Mouse (Mus musculus): ENCODE results near the gene Fgd5. TPM values are rescaled to one million over a fixed set of nuclear protein-coding genes. Genes with fewer than 3 reads are reported as not detected.
"Not testable (repeated sequence)": the region's sequence is repeated elsewhere in the genome, so short reads cannot be mapped to it uniquely, and the experiment has no call there.

Gene Fgd5
- 1 to 10 TPM; 6.4 to 8.4 (median 7.4) TPM for total RNA-seq (2022)

DNA sequence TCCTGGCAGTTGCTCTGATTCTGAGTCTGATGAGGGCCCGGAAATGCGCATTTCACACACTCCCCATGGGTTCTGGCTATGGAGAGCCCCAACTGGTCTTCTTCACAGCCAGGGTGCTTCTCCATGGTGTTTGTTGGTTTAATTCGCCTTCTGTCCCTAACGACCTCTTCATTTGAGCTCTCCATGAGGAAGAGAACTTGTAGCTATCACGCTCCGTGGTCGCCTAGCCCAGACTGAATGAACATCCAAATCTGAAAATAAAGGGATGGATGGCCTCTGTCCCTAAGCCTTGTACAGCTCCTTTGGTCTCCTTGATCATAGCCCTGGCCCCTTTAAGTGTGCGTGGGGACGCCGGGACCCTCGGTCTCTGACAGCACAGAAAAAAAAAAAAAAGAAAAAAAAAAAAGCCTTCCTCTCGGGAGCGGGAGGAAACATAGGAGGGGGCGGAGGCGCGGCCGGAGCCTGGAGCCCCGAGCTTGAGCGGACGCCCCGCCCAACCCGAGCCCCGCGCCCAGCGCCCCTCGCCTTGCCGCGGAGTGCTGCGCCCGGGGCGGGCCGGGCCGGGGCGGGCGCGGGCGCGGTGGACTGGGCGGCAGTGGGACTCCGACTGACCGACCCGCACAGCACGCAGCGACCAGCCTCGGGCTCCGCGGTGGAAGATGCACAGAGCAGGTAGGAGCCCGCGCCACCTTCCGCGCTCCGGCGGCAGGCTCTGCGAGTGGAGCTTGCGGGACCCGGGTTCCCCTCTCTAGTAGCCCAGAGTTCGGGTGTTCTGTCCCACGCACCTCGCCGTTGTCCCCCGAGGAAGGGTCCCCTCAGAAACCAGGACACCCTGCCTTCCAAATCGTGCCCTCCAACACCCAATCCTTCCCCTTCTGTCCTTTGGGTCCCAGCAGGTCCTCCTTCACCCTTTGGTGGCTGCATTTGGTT, at the start of gene Fgd5:
Fgd5 (plus strand) TSS at position 508 of the 930 bp plus-strand sequence.
- DNase-seq (ENCODE audit: low spot score in 2 of 2), result no peak

DNA sequence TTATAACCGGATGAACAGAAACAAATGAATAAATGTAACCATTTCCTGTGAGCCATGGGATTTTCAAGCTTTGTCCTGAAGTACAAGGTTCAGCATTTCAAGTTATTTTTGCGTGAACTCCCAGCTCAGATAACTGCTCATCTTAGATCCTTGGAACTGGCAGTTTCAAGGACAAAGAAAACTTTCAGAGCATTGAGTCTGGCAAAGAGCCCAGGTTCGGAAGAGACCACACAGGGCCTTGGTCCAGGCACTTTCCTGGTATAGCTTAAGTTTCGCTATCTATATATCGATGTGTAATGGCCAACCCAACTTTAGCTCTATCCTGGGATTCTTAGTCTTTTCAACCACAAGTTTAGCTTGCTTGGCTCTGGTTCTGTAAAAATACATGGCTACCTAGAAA, 47.4 kb upstream of the Fgd5 start:
- DNase-seq (ENCODE audit: low spot score in 2 of 2), result no peak

DNA sequence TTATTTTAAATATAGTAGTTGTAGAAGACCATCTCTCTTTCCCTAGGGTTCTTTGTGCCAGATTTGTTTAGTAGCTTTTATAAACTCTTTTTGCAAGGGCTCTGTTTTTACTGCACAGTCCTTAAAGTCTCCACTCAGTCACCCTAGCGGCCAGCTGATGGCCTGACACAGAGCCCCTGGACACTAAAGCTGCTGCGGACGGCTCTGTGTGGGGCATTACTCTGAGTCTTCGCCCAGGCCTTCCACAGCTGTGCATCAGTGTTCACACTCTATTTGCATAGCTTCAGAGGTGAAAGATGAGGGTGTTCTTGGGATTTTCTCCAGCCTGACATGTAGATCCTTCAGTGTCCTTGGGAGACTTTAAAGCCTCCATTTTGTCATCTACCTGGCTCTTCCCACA, 40.2 kb upstream of the Fgd5 start:
- no peak for DNase-seq (ENCODE audit: low spot score in 2 of 2)

DNA sequence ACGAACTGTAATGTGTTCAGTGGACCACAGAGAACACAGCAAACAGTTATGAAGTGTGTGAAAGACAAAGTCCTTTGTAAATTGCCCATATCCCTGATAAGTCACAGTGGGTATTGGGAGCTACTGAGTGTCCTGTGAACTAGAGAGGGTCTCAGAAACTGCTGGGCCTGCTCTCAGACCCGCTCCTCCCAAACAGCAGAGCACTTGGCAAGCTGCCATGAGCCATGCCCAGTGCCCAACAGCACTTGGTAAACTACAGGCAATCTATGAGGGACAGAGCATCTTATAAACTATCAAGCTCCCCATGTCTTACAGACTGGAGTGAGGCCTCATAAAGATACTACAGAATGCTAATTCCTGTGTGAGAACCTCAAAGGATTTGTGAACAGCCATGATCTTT, 30.3 kb upstream of the Fgd5 start:
- no peak for DNase-seq (ENCODE audit: low spot score in 2 of 2)

DNA sequence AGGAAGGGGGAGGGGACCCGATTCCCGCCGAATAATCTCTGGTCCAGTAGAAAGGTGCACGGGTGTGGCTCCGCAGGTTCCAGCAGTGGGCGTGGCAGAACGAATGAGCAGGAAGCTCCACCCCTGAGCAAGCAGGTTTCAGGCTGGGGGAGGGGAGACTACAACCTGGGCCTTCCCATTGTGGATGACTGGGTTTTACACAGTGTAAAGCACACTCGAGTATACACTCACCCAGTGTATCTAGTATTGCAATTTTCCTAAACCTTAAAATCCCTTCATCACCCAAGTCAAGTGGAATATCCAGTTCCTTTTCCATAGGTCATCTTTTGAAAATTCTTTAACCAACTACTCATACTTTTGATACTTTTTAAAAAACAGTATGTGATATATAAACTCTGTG, 20.7 kb upstream of the Fgd5 start:
- not testable (repeated sequence) for DNase-seq (ENCODE audit: low spot score in 2 of 2)

DNA sequence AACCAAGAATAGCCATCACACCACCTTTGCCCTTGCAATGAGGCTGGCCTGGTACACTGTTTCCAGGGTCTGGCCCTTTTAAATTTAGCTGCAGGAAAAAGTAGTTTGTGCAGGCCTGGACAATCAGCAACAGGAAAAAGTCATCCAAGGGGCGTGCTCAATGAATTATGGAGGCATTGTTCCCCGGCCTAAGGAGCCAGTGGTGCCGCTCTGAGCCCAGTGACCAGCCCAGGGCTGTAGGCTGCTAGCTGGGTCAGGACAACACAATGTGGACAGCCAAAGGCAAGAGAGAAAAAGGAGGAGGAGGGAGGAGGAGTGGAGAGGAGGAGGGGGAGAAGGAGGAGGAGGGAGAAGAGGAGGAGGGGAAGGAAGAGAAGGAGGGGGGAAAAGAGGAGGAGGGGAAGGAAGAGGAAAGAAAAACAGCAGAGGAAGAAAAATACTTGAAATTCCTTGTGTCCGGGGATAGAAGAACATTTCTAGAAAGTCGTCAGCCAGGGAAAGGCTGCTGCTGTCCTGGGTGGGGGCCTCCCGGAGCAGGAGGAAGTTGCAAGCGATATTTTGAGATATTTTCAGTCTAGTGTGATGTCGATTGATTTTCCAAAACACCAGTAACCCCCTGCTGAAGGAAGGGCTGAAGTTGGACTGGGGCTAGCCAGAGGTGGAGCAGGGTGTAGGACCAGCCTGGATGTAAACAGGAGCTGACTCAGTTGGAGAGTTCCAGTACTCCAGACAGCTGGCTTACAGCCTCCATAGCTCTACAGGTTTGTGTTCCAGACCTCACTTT, 18.5 kb upstream of the Fgd5 start:
- DNase-seq (ENCODE audit: low spot score in 2 of 2), result peak in 1 of 2 experiments; percentile 17

DNA sequence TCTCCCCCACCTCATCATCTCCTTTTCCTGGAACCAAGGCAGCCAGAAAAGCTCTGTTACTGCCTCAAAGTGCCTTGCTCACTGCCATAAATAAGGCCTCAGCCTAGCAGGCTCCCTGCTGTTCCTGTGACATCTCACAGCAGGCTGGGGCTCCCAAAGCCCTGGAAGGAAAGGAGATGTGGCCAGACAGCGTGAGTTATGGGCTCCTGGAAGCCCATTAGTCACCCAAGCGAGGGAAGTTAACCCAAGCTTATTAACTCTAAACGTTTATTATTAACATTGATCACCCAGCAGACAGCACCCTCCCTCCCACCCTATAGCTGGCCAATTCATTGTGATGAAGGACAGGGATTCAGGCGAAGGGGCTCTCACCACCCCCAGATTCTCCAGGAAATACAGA, 15.2 kb upstream of the Fgd5 start:
- DNase-seq (ENCODE audit: low spot score in 2 of 2), result no peak

DNA sequence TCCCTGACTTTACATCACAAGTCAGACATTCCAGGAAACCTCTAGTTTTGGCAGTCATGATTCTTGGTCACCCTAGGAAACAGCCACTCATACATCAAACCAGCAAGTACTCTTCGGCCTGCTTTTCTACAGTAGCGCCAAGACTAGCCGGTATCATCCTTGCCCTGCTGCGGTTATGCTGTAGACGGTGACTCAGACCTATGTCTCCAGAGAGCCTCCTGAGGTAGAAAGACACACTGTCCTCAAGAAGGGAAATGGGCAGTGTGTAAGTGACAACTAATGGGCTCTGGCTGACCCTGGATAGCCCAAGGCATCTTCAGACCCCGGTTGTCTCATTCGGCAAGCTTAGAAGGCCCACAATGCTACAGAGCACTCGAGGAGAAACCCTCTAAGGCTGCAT, 13.6 kb upstream of the Fgd5 start:
- DNase-seq (ENCODE audit: low spot score in 2 of 2), result no peak

DNA sequence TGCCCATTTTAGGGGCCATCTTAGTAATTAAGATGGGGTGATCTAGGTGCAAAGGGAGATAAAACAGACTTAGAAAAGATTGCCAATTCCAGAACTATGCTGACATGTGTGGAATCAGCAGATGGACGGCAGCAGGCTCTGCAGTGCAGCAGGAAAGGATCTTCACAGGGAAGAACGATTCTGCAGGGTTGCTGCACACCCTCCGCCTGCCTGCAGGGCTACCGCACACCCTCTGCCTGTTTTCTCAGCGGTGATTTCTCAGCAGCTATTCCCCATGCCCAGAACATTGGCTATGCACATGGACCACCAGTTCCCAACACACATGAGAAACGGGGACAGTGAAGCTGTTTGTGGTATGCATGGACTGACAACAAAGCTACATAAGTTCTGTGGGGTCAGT, 12.7 kb upstream of the Fgd5 start:
- DNase-seq (ENCODE audit: low spot score in 2 of 2), result no peak

DNA sequence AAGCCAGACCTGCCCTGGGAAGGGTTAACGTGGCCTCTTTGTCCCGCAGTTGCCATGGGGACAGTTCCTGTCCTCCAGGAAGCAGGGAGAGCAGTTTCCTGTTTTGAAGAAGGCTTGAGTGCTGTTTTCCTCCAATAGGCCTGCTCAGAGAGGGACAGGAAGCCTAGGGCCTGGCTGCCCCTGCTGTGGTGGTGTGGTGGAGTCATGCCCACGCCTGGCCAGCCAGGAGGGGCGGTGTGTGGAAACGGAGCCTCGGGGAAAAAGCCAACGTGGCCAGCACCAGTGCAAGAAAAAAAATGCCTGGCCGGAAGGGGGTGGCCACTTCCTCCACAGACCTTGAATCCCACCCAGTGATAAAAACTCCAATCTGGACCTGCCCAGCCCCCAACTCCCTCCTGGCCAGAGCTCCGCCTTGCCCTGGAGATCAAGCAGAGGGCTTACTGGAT, 6.5 kb upstream of the Fgd5 start:
- peak; percentile 17 to 51 for DNase-seq (ENCODE audit: low spot score in 2 of 2)

DNA sequence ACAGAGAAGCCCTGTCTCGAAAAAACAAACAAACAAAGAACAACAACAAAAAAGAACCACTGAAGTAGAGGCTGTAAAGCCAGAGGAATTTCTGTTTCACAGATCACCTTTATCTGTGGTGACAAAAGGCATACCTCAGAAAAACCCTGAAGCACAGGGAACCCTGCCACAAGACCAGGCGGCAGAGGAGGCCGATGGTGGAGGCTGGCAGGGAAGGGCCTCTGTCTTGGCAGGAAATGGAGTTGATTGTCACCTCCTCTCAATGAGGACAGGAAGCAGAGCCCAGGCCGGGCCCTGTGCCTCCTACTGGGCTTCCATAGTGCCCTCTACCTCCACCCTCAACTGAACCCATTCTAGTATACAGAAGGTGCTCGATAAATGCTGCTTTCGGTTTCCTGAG, 4.7 kb upstream of the Fgd5 start:
- DNase-seq (ENCODE audit: low spot score in 2 of 2), result no peak

DNA sequence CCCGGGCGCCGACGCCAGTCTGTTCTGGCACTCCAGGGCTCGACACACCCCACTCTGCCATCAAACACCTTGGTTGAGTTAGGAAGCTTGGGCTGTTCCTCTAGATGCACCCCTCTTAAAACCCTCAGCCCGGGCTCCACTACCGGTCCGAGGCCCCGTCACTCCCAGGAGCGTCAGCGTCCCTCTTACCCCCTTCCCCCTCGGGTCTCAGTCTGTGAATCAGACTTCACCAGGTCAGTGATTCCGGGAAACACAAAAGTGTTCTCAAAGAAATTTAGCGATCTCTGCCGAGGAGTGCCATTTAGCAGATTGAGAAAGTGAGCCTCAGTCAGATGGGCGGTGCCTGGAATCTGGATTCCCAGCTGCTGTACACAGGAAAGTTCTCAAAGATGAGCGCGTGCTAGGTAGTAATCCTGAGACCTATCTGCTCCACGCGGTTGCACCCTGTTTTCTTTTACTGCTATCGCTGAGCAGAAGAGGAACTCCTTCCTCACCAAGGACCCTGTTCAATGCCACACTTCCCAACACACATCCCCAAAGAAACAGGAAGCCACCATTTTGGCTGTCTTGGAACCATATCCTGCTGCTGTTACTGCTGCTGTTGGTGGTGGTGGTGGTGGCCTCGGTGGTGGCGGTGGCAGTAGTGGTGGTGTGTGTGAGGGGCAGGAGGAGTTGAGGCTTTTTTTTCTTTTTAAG, 771 bp downstream of the Fgd5 start:
- no peak for DNase-seq (ENCODE audit: low spot score in 2 of 2)

DNA sequence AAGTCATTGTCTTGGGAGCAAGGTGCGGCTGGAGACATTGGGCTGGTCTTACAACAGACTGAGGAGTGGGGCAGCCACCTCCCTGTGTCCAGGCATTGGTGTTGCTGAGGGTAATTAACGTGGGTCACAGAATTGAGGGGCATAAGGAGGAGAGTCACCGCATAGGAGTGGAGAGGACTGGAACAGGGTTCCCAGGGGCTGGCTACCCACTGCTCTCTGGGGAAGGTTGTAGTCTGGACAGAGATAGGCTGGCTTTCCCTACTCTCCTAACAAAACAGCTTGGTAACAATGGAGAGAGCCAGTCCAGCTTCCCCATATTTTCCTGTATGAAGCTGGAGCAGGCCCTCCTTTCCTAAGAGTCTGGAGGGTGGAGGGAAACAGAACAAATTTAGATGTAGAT, 1.3 kb downstream of the Fgd5 start:
- no peak for DNase-seq (ENCODE audit: low spot score in 2 of 2)

DNA sequence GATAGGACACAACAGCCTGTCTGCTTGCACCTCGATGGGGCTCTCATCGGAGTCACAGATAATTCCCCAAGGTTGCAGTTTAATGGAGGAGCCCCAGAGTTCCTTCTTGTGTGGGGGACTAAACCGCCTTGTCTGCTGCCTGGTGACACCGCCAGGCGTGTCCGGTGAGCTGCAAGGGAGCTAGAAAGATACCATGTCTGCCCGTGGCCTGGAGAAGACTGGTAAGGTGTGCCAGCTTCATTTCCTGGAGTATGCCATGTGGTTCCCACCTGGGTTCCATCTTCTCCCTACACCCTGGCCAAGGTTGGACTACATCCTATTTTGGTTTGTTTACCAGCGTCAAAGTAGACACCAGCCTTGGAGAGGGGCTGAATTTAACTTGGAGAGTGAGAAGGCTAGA, 11.4 kb downstream of the Fgd5 start:
- DNase-seq (ENCODE audit: low spot score in 2 of 2), result no peak

DNA sequence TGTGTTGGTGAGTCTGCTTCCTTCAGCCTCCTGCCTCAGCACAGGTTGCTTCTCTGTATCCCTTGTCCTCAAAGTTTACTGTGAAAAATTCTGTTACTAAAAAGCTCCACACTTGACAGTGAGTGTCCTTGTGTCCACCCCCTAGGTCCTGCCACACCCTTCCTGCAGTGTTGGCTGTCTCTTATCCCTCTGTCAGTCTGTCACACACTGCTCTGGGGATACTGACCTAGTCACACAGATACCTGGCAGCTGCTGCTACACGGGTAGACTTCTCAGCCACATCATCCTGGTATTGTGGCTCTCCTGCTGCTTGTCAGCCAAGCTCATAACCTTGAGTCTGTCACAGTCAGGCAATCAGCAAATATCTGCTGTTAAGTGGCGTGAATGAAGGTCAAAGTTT, 14.1 kb downstream of the Fgd5 start:
- DNase-seq (ENCODE audit: low spot score in 2 of 2), result no peak

DNA sequence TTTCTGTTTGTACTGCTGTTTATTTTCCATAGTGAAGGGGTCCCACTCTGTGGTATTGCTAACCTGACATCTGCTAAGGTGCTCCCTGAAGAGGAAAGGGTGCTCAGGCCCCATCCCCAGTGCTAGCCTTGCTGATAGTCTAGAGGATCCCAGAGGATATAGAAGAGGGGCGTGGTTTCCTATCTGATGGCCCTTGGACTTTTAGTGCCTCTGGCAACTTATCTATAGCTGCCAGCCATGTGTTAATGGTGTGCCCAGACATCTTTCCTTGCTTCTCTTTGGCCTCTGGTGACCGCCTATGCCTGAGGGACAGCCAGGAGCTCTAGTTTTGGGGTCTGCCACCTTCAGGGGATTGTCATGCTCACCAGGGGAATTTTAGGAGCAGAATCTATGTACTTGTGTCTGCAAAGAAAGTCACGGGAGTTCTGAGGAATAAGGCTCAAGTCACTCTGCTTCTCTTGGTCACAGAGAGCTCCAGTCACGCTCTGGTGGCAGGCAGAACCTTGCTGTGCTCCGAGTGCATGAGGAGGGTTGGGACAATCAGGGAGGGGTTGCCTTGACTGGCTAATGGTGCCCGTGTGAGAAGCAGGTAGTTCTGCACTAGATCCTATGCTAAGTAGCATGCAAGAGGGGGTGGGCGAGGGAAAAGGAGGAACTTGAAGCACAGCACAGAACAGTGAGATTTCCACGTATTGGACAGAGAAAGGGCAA, 15.3 kb downstream of the Fgd5 start:
- DNase-seq (ENCODE audit: low spot score in 2 of 2), result no peak

DNA sequence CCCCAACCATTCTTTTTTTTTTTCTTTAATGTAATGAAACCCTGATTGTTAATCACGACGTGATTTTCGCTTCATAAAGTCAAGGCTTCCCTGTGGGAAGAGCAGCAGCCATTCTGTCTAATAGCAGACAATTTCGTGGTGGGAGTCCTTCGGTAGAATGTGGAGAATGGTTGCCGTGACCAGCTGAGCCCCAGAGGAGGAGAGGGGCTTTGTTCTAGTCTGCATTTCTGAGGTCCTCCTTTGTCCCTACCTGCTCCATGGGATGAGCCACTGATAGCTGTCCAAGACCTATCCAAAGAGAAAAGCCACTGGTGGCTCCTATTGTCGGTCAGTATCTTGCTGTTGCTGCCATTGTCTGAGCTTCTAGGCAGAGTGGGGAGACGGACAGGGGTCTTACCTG, 17.4 kb downstream of the Fgd5 start:
- DNase-seq (ENCODE audit: low spot score in 2 of 2), result no peak

DNA sequence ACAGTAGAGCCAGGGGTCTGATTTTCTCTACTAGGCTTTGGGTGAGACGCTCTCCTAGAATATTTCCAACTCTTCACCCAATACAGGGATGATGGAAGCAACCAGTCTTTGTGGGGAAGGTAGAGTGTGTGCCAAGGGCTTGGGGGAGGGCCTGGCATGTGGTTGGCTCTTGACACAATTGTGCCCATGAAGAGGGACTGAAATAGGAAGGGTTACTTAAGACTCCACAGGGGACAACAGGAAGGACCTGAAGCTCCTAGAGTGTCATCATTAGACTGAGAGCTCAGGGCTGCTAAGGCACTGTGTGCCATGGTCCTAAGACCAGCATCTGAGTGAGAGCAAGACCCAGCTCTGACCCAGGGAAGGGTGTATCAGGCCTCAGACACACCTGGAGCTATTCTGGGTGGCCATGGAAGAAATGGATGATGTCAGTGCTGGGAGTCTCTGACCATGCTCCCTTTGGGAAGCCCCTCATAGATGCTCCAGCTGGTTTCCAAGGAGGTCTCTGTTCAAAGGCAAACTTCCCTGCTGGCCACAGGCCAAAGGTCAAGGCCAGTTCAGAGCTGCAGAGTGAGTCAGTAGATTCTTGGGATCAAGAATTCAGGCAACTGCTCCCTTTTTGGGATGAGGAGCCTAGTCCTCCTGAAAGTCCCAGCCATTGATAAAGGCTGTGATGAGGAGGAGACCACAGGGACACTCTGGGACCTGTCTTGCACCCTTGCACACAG, 24.0 kb downstream of the Fgd5 start:
- no peak for DNase-seq (ENCODE audit: low spot score in 2 of 2)

DNA sequence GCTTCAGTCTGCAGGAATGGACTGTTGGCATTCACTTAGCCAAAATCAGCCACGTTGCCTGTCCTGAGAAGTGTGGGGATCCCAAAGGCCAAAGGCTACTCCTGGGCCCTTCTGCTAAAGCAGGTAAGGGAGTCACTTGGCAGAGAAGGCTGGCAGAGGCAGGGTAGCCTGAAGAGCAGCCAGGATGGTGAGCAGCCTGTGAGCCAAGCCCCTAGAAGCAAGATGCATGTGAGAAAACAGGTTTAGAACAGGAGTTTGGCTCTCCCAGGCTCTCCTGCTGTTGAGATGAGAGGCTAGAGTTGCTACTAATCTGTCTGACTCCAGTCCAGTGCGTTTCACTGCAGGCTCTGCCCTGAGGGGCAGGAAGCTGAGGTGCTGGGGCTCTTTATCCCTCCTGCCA, 25.0 kb downstream of the Fgd5 start:
- no peak for DNase-seq (ENCODE audit: low spot score in 2 of 2)

DNA sequence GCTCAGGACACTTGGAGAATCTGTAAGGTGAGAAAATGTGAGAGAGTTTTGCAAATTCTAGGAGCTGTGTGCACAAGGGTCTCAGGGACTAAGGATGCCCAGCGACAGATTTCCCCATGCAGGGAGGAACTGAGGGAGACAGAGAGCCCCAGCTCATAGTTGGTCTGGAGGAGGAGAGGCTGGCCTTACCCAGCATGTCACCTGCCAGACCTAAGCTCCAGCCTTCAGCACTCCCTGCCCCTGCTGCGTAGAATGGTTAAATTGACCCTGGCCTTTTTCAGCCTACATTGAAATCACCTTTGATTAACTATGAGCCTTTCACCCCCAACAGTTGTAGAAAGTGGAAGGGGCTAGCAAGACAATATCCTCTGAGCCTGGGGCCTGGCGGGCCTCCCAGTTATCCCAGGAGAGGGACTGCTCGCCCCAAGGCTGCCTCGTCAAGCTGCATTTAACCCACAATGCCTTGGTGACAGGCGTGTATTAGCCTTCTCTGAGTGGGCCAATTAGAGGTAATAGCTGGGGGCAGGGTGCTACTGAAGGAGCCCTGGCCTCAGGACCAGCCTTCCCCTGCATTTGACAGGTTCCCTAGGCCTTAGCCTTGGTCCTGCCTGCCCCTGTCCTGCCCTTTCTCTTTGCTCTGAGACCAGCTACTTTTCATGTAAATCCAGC, 25.6 kb downstream of the Fgd5 start:
- no peak for DNase-seq (ENCODE audit: low spot score in 2 of 2)

Data from gastrocnemius, adult 8-10 months (tissue).